Mouse (Mus musculus) cerebellum, postnatal 10 days (tissue): ENCODE measurements around the gene Acads.
A peak's percentile ranks its signal among the peaks of the same experiment; 100 is the strongest.
"Not testable (repeated sequence)": the region's sequence is repeated elsewhere in the genome, so short reads cannot be mapped to it uniquely, and the experiment has no call there.

ENCODE experiments used
- DNase-seq, 2 experiments: peaks; one replicate each; pipeline ENCODE4 v3.0.0; 2021; ENCODE audit warnings: mixed read lengths in 2 of 2

Acads gene

DNA sequence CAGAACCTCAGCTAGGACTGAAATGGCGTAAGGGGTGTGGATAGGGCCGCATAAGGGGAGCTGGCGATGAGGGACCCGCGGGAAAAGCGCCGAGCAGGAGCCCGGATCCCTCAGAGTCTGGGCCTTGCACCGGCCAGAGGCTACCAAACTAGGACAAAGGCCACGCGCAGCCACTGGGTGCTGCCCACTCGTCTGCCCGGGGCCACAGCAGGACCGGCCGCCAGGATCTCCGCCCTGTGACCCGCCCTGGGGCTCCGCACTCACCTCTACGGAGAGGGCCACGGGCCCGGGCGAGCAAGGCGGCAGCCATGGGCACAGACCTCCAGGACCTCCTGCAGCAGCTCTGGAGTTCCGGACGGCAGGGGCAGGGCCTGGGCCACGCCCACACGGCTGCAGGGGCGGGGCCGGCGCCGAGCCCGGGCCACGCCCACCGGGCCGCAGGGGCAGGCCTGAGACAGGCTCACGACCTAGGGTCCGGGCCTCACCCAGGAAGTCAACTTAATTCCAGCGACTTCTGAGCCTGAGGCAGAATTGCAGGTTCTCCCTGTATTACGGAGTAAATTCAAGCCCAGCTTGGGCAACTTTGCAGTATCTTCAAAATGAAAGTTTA is at the start of gene Acads:
TSS of gene Acads (minus strand) at position 386 of the 610 bp plus-strand sequence.
- peak; percentile 67 to 79 for DNase-seq

DNA sequence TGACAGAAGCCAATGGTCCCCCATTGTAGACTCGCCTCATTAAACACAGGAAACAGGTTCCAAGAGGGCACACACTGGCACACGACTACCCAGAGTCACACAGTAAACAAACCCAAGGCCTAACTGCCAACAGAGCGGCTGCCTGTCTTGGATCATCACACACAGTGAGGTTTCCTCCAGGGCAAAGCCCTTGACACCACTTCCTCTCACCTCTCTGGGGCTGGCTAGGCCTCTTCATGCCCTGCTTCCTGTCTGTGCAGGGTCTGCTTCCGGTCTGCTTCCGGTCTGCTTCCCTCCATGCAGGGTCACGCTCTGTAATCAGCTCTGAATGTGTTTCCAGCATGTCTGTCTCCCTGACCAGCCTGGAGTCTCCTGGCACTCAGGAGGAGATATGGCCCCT is 48.2 kb upstream of the Acads start:
- no peak for DNase-seq

DNA sequence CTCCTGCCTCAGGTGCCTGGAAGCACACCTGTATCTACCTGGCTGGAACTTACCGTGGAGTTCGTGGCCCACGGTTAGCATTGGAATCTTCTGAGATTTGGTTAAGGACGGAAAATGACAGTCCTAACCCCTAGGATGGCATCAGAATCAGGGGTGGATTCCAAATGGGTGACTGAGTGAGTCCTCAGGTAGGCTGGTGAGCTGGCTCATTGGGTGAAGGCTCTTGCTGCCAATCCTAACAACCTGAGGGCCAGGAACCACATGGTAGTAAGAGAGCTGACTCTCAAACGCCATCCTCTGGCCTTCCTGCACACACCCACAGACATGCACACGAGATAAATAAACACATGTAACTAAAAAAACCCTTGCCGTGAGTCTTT is 47.7 kb upstream of the Acads start:
- no peak for DNase-seq

DNA sequence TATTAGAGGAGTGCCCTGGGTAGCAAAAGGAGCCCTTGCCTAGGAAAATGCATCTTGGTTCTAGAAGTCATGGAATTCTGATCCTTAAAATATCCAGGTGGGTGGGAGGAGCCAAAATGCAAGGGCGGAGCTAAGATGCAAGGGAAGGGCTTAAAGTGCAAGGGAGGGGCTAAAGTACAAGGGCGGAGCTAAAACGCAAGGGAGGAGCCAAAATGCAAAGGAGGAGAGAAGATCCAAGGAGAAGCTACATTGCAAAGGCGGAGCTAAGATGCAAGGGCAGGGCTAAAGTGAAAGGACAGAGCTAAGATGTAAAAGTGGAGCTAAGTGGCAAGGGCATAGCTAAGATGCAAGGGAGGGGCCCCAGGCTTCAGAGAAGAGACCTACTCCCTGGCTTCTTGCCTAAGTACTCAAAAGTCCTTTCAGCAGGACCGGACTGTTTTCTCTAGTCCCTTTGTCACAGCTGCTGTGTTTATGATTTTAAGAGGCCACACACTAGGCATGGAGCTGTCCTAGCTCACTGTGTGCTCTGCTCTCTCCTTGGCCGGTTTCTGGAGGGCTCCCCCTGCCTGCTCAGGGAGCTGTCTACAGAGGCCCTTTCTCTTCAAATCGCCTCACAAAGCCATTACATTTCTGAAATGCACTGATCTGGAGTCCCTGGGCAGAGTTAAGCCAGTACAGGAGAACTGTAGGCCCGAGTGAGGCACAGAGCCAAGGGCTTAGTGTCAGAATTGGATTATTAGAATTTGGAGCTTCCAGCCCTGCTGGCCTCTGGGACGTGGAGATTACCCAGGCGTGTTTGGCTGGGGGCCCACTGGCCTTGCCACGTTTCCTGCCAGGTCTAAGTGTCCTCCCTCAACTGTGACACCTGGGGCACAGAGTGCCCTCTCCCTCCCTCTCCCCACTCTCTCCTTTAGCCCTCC is 47.0 kb upstream of the Acads start:
- DNase-seq: peak; percentile 81 to 87

DNA sequence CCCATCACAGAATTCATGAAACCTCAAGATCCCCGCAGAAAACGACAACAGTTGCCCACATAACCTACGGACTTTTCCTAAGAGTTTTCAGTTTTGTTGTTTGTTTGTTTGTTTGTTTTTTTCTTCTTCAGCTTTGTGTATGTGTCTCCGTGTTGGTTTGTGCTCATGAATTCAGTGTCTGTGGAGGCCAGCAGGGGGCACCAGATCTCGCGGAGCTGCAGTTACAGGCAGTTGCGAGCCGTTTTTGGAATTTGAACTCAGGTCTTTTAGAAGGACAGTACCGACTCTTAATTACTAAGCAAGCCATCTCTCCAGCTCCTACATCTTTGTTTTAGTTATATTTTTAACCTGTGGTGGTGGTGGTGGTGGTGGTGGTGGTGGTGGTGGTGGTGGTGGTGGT is 46.2 kb upstream of the Acads start:
- peak; percentile 63 to 64 for DNase-seq

DNA sequence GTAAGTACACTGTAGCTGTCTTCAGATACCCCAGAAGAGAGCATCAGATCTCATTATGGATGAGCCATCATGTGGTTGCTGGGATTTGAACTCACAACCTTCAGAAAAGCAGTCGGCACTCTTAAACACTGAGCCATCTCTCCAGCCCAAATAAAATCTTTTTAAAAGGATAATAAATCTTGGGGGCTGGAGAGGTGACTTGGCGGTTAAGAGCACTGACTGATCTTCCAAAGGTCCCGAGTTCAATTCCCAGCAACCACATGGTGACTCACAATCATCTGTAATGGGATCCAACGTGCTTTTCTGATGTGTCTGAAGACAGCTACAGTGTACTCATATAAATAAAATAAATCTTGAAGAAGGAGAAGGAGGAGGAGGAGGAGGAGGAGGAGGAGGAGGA is 45.3 kb upstream of the Acads start:
- not testable (repeated sequence) for DNase-seq

DNA sequence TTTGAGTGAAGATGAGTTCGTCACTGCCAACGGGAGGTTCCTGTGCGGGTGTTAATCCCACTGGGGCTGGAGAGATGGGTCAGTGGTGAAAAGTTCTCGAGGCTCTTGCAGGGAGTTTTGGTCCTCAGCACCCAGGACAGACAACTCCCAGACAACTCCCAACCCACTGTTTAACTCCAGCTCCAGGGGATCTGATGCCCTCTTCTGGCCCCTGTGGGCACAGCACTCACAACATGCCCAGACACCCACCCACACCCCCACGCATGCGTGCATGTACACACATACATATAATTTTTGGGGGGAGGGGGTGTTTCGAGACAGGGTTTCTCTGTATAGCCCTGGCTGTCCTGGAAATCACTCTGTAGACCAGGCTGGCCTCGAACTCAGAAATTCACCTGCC is 44.4 kb upstream of the Acads start:
- peak; percentile 82 for DNase-seq

DNA sequence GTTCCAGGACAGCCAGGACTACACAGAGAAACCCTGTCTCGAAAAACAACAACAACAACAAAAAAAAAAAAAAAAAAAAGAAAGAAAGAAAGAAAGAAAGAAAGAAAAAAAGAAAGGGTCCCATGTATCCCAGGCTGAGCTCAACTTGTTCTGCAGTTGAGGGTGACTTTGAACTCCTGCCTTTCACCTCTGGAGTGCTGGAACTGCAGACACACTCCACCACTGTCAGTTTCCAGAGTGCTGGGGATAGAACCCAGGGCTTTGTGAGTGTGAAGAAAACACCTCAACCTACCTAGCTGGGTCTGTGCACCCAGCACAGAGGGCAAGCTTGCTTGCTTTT is 42.8 kb upstream of the Acads start:
- DNase-seq: not testable (repeated sequence)

DNA sequence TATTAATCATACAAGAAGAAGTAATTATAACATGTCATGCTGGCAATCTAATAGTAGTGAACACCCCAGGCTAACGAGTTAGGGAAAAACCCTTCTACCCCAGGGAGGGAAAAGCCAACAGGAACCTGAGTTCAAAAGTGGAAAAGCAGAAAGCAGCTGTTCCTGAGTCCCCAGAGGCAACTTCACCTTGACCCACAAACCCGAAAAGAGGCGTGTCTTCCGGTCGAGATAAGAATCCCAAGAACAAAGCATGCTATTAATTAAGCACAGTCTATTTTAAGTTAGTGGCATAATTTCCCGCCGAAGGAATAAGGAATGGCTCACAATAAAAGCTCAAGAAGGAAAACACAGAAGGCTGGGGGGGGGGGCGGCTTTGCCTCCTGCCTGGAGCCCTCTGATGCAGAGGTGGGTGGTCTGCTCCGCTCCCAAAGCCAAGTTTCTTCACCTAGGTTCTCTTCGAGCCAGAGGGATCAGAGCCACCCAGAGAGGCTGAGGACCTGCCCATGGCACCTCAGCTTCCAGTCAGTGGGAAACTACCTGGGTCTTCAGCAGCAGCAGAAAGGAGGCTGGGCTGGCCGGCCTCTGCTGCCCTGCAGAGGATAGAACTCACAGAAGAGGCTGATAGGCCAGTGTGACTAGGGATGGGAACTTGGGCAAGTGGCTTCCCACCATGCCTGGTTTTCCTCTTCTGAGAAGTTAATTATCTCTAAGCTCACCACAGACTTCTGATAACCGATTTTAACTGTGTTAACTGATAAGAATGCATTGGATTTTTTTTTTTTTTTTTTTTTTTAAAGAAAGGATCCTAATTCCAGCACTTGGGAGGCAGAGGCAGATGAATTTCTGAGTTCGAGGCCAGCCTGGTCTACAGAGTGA is 42.2 kb upstream of the Acads start:
- DNase-seq: no peak

DNA sequence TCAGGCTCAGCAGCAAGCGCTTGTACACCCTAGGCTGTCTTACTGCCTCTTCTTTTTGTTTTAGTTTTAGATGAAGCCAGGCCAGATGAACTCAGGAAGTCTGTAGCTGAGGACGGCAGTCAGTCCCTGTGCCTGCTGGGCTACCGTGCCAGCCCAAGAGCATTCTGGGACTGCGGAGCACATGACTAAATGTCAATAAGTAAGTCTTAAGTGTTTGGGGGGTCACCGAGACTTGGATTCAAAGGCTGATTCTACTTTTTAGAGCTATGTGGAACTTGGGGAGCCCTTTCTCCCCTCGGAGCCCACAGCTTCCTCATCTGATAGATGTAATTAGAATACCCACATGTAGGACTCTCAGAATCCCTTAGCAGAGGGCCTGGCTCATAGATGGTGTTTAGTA is 41.5 kb upstream of the Acads start:
- DNase-seq: no peak

DNA sequence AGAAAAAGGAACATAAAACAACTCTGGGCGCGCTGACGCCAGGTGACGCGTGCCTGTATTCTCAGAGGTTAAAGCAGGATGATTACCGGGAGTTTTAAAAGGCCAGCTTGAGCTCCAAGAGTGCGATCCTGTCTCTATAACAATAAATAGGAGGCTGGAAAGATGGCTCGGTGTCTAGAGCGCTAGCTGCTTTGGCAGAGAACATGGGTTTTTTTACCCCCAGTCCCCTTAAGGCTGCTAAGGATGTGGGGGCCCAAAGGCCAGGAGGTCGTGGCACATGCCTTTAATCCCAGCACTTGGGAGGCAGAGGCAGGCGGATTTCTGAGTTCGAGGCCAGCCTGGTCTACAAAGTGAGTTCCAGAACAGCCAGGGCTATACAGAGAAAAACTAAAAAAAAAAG is 40.0 kb upstream of the Acads start:
- no peak for DNase-seq

DNA sequence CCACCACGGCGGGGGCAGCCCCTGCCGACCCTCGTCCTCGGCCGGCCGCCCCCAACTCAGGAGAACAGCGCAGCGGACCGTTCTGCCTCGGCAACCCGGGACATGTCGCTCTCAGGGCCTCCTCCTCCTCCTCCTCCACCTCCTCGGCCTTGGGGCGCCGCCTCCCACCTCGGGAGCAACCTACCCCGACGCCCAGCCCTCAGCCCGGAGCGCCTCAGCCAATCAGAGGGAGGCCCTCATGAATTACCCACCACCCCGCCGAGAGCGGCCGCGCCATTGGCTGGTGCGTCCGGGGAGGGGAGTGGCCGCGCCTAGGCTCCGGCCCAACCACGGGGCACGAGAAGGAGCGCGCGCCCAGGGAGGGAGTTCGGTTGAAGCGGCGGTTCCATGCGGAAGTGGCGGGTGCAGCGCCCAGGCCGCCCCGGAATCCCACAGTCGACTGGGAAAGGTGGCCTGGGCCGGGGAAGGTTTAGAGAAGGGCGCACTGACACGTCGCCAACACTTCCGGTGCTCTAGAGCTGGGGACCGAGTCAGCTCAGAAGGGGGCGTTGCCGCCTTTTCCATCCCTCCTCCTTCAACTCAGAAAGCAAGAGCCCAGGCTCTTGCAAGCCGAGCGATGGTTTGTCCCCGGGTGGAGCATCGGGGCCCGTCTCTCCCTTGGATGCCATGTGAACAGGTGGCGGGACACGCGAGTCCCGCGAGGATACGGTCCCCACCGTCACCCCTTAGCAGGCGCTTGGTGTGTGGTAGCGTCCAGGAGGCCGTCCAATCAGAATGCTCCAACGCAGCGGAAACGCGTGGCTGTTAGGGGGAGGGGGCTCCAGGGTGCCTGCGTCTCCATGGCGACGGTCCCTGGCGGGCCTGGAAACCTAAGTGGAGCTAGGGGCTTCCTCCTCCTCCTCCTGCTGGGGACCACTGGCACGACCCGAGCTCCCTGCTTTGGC is 39.2 kb upstream of the Acads start, which contains the start of gene Mlec:
TSS of gene Mlec (minus strand) at position 140 of the 944 bp plus-strand sequence.
- peak; percentile 99 for DNase-seq

DNA sequence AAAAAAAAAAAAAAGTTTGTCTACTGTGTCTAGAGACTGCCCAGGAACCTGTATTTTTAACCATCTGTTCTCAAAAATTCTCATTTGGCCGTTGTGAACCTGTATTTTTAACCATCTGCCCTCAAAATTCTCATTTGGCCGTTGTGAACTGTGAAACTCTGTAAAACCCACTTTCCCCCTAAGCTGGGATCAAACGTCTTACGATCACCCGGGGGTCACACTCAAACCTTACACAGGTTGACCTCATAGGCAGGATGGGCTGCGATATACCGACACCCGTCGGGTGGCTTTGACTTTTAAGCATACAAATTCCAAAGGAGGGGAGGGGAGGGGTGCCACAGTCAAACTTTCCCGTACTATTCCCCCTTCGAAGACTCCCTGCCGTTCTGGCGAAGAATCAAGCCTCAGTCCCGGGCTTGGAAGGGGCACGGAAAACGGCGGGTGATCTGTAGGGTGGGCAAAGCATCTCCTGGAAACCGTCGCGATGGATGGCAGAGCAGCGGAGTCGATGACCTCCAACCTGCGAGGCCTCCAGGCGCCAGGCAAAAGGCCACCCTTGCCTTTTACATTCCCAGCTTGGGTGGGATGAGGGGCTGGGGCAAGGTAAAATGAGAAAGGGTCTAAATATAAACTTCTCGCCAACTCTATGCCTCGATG is 37.9 kb upstream of the Acads start:
- DNase-seq: peak; percentile 54 to 56

DNA sequence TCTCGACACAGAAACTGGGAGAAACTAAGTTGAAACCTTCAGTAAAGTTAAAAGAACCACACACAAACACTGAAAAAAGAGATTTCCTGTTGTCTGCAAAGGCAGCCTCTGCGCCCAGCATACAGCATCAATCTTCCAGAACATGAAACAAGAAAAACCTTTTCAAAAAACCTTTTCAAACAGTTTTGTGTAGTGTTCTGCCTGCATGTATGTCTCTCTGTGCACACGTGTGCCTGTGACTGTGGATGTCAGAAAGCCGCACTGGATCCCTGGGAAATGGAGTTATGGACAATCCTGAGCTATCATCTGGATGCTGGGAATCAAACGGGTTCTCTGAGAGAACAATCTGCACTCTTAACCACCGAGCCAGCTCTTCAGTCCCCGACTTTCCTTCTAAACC is 37.3 kb upstream of the Acads start:
- no peak for DNase-seq

DNA sequence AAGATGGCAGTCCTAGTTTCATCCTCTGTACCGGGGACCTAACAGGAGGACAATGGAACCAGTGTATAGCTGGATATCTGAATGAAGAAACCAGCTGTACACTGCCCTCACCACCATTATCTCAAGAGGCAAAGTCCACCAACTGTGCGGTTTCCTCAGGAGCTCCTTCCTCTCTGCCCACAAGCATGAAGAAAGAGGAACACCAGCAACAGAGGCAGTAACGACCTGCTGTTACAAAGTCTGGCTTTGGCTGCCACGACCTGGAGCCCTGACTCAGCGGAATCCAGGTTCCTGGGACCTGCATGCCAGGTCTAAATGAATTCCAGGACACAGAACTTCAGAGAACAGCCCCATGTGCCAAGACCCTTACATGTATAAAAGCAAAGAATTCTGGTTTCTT is 36.7 kb upstream of the Acads start:
- no peak for DNase-seq

DNA sequence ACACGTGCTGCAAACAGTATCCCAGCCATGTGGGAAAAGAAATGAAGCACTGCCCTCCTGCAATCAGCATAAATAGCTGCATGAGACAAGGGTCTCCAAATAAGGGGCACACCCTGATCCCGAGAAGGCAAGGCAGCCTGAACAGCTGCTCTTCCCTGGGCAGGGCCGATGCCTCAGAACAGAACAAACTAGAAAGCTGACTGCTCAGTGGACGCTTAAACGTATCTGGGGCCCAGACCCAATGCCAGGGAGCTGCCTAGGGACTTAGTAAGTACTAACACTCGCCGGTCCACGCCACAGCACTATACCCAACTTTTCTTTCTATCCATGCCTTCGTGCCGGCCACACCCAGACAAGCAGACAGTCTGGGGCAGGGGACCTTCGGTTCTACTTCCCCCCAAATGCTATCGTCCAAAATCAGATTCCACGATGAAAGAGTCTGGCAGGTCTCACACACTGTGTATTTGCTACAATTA is 36.0 kb upstream of the Acads start:
- no peak for DNase-seq

DNA sequence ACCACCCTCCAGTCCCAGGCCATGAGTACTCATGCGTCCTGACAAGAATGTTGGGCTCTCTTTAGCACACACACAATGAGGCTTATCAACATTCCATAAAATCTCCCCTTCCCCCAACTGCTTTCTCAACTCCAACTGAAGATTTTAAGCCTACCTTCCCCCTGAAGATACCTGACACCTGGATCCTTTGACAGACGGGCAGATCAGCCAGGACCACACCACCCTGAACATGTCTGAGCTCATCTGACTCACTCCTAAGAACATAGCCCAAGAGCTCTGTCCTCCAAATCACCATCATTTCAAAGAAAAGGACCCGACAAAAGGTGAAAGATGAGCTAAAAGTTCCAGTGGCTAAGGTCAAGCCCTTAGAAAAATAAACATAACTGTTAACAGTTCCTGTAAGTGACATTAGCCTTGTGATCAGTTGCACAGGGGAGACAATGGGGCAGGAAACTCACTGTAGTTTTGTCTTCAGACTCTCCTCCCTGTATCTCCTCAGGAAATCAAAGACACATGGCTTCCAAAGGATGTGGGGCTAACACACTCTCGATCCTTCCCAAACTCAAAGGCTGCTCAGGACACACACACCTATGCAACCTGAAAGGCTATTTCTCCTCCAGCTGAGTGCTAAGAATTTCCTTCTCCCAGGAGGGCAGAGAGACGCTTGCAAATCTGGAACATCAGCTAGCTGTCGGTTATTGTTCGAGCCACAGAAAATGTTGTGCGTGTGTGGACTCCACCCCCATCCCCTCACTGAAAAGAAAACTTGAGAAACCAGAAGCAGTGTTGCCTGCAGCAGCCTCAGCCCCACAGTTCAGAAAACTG is 33.2 kb upstream of the Acads start:
- DNase-seq: no peak

DNA sequence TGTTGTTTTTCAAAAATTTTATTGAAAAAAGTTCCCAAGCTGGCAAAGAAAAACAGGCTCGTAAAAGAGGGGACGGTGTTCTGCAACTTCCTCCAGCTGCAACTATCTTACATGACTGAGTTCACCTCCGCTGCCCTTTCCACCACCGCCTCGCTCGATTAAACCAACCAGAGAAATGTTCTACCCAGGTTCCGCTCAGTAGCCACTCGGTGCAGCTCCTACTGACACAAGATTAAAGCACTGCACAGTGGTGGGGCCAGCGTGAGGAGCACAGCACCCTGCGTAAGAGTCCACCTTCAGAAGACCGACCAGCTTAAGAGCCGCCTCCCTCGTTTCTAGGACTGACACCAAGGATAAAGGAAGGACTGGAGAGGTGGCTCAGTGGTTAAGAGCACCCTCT is 32.3 kb upstream of the Acads start:
- no peak for DNase-seq

DNA sequence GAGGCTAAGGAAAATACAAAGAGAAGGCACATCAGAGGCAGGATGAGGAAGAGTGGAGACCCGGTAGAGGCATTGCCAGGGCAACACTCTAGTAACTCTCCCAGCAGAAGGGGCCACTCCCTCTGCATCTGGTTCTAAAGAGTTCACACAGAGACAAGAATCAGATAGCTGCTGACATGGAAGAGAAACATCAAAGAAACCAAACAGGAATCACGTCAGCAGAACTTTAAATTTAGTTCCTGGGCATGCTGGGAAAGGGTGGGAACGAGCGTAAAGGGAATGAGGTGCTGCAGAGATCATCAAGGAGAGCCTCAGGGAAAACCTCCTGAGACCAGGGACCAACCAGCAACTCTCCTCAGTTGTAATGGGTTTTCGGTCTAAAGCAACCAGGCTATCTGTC is 31.8 kb upstream of the Acads start:
- no peak for DNase-seq

DNA sequence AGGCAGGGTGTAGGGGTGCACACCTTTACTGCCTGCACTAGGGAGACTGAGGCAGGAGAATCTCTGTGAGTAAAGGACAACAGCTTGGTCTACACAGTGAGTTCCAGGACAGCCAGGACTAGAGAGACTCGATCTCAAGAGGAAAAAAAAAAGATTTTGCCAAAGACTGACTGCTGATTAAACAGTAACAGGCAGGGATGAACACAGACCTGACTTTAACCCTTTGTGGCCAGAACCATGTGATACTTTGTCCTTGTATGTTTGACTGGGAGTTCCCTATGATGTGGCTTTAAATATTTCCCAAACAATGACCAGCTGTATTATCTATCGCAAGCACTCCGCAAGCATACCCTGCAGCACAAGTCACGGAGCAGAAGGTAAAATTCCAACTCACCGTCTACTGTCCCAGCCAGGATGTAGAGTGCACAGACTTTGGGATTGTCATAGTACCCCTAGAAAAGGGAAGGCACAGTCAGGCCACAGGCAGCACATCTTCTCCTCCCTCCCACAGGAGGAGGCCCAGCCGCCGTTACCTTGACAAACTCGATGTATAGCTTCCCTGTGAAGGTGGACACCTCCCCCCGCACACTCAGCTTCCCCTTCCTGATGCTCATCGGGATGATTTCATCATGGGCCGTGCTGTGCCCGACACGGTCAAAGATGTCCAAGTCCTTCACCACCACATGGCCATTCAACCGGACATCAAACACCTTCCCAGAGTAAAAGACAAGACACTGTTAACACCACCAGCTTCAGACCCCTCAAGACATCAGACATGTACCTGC is 30.7 kb upstream of the Acads start:
- DNase-seq: no peak
